Mouse (Mus musculus): ENCODE measurements at regions not wholly inside any gene's neighbourhood (a gene's known extent, or its start where the extent isn't known, plus 50 kb on each side); places are given as distances from the start of the nearest gene placed in this dataset.
A peak's percentile ranks its signal among the peaks of the same experiment; 100 is the strongest.

GRCm38 (mm10) chr5:111657759-111658429, 75.8 kb upstream of the Gm26897 start:
- no peaks in the 10 kb centered on the region for H3K9me3 ChIP-seq (ENCODE audit: control insufficient read depth, low read length)
- no peak overlapping the region for H3K4me3 ChIP-seq (ENCODE audit: low read depth, low read length)
- TF ChIP-seq EP300 (optimal IDR thresholded peaks at IDR 0.05) = no peak
- TF ChIP-seq CTCF (IDR thresholded peaks at IDR 0.05; ENCODE audit: low read depth) = no peak
- H3K4me1 ChIP-seq (replicated peaks; ENCODE audit: control insufficient read depth, insufficient read depth) = no peaks in the 10 kb centered on the region
- peak; percentile 29 for DNase-seq (ENCODE audit: low spot score)
- WGBS = 53% methylated on average over 3 of the region's 3 CpGs
- no peaks in the 10 kb centered on the region for H3K27me3 ChIP-seq (ENCODE audit: control insufficient read depth, insufficient read depth, low read length)
- H3K27ac ChIP-seq (replicated peaks) = no peak overlapping the region
- no peak for ATAC-seq (ENCODE audit: low FRiP score, low TSS enrichment)
- no peak overlapping the region for H3K4me2 ChIP-seq (replicated peaks; ENCODE audit: low read depth)
- no peak overlapping the region for H3K9ac ChIP-seq (ENCODE audit: low read length)
- H3K36me3 ChIP-seq (ENCODE audit: control insufficient read depth, insufficient read depth, low read length) = no peaks in the 10 kb centered on the region

- 93% methylated on average over 3 of the region's 3 CpGs for WGBS
- no peak overlapping the region for H3K27ac ChIP-seq (replicated peaks)
Measured at GRCm38 (mm10) chr5:111659229-111659628, 74.5 kb upstream of the Gm26897 start.

GRCm38 (mm10) chr5:111660447-111660846, 73.3 kb upstream of the Gm26897 start:
- H3K27ac ChIP-seq (replicated peaks) = no peak overlapping the region
- H3K36me3 ChIP-seq (ENCODE audit: control insufficient read depth, insufficient read depth, low read length) = no peaks in the 10 kb centered on the region
- no peaks in the 10 kb centered on the region for H3K27me3 ChIP-seq (ENCODE audit: control insufficient read depth, insufficient read depth, low read length)
- ATAC-seq (ENCODE audit: low FRiP score, low TSS enrichment) (no peak), DNase-seq (ENCODE audit: low spot score) (no peak)
- no peak for TF ChIP-seq CTCF (IDR thresholded peaks at IDR 0.05; ENCODE audit: low read depth)
- no peaks in the 10 kb centered on the region for H3K4me1 ChIP-seq (replicated peaks; ENCODE audit: control insufficient read depth, insufficient read depth)
- 61% methylated on average over 10 of the region's 10 CpGs for WGBS
- no peaks in the 10 kb centered on the region for H3K9me3 ChIP-seq (ENCODE audit: control insufficient read depth, low read length)
- no peak overlapping the region for H3K4me3 ChIP-seq (ENCODE audit: low read depth, low read length)
- no peak overlapping the region for H3K9ac ChIP-seq (ENCODE audit: low read length)
- H3K4me2 ChIP-seq (replicated peaks; ENCODE audit: low read depth) = no peak overlapping the region

More at GRCm38 (mm10) chr5:111659229-111659628, 74.5 kb upstream of the Gm26897 start:
- no peaks in the 10 kb centered on the region for H3K4me1 ChIP-seq (replicated peaks; ENCODE audit: control insufficient read depth, insufficient read depth)
- H3K4me2 ChIP-seq (replicated peaks; ENCODE audit: low read depth) = no peak overlapping the region
- ATAC-seq (ENCODE audit: low FRiP score, low TSS enrichment) (no peak), DNase-seq (ENCODE audit: low spot score) (no peak)
- no peak overlapping the region for H3K9ac ChIP-seq (ENCODE audit: low read length)
- TF ChIP-seq EP300 (optimal IDR thresholded peaks at IDR 0.05) (no peak), CTCF (IDR thresholded peaks at IDR 0.05; ENCODE audit: low read depth) (no peak)
- no peak overlapping the region for H3K4me3 ChIP-seq (ENCODE audit: low read depth, low read length)
- no peaks in the 10 kb centered on the region for H3K9me3 ChIP-seq (ENCODE audit: control insufficient read depth, low read length)
- no peaks in the 10 kb centered on the region for H3K36me3 ChIP-seq (ENCODE audit: control insufficient read depth, insufficient read depth, low read length)
- H3K27me3 ChIP-seq (ENCODE audit: control insufficient read depth, insufficient read depth, low read length) = no peaks in the 10 kb centered on the region

- Histone ChIP-seq H3K4me3 (ENCODE audit: low read depth, low read length) (no peak overlapping the region), H3K9me3 (ENCODE audit: control insufficient read depth, low read length) (no peaks in the 10 kb centered on the region), H3K27me3 (ENCODE audit: control insufficient read depth, insufficient read depth, low read length) (no peaks in the 10 kb centered on the region), H3K9ac (ENCODE audit: low read length) (no peak overlapping the region), H3K36me3 (ENCODE audit: control insufficient read depth, insufficient read depth, low read length) (no peaks in the 10 kb centered on the region), H3K4me2 (replicated peaks; ENCODE audit: low read depth) (no peak overlapping the region), H3K4me1 (replicated peaks; ENCODE audit: control insufficient read depth, insufficient read depth) (no peaks in the 10 kb centered on the region), H3K27ac (replicated peaks) (no peak overlapping the region)
- ATAC-seq (ENCODE audit: low FRiP score, low TSS enrichment) = no peak
- DNase-seq (ENCODE audit: low spot score) = no peak
- 86% methylated on average over 6 of the region's 6 CpGs for WGBS
- TF ChIP-seq CTCF (IDR thresholded peaks at IDR 0.05; ENCODE audit: low read depth) = no peak
- no peak for TF ChIP-seq EP300 (optimal IDR thresholded peaks at IDR 0.05)
Measured at GRCm38 (mm10) chr5:111660968-111661367, 72.8 kb upstream of the Gm26897 start.

- H3K4me2 ChIP-seq (replicated peaks; ENCODE audit: low read depth) = no peak overlapping the region
- no peaks in the 10 kb centered on the region for H3K4me1 ChIP-seq (replicated peaks; ENCODE audit: control insufficient read depth, insufficient read depth)
- DNase-seq (ENCODE audit: low spot score) (no peak), ATAC-seq (ENCODE audit: low FRiP score, low TSS enrichment) (no peak)
- no peaks in the 10 kb centered on the region for H3K36me3 ChIP-seq (ENCODE audit: control insufficient read depth, insufficient read depth, low read length)
- H3K27ac ChIP-seq (replicated peaks) = no peak overlapping the region
- H3K4me3 ChIP-seq (ENCODE audit: low read depth, low read length) = no peak overlapping the region
- no peak overlapping the region for H3K9ac ChIP-seq (ENCODE audit: low read length)
- no peak for TF ChIP-seq EP300 (optimal IDR thresholded peaks at IDR 0.05)
- no peak for TF ChIP-seq CTCF (IDR thresholded peaks at IDR 0.05; ENCODE audit: low read depth)
- 62% methylated on average over 12 of the region's 12 CpGs for WGBS
- no peaks in the 10 kb centered on the region for H3K9me3 ChIP-seq (ENCODE audit: control insufficient read depth, low read length)
- no peaks in the 10 kb centered on the region for H3K27me3 ChIP-seq (ENCODE audit: control insufficient read depth, insufficient read depth, low read length)
Measured at GRCm38 (mm10) chr5:111661971-111662370, 71.8 kb upstream of the Gm26897 start.

- Histone ChIP-seq H3K27ac (replicated peaks) (no peak overlapping the region), H3K4me3 (ENCODE audit: low read depth, low read length) (no peak overlapping the region), H3K9ac (ENCODE audit: low read length) (no peak overlapping the region), H3K4me1 (replicated peaks; ENCODE audit: control insufficient read depth, insufficient read depth) (no peaks in the 10 kb centered on the region), H3K27me3 (ENCODE audit: control insufficient read depth, insufficient read depth, low read length) (no peaks in the 10 kb centered on the region), H3K9me3 (ENCODE audit: control insufficient read depth, low read length) (no peaks in the 10 kb centered on the region), H3K36me3 (ENCODE audit: control insufficient read depth, insufficient read depth, low read length) (no peaks in the 10 kb centered on the region), H3K4me2 (replicated peaks; ENCODE audit: low read depth) (no peak overlapping the region)
- ATAC-seq (ENCODE audit: low FRiP score, low TSS enrichment) = no peak
- TF ChIP-seq EP300 (optimal IDR thresholded peaks at IDR 0.05) (no peak), CTCF (IDR thresholded peaks at IDR 0.05; ENCODE audit: low read depth) (no peak)
- no peak for DNase-seq (ENCODE audit: low spot score)
- WGBS = 88% methylated on average over 7 of the region's 7 CpGs
Measured at GRCm38 (mm10) chr5:111663831-111664230, 69.9 kb upstream of the Gm26897 start.

Measured in stomach, postnatal 0 days (tissue).